Mouse (Mus musculus) A20 (cell line): Measurements from ENCODE around the gene Grm4.
A peak's percentile ranks its signal among the peaks of the same experiment; 100 is the strongest.

Source experiments
- DNase-seq: peaks from one replicate; pipeline ENCODE4 v3.0.0-alpha.2; 2011; ENCODE audit warnings: low read depth, low spot score

Grm4 gene

GRCm38 (mm10) chr17:27521303-27521702 lies at the start of gene Grm4:
TSS of gene Grm4 (minus strand) at chr17:27521403.
- no peak for DNase-seq

GRCm38 (mm10) chr17:27568228-27568627 lies 47.0 kb upstream of the Grm4 start:
- no peak for DNase-seq

- no peak for DNase-seq
Observed at GRCm38 (mm10) chr17:27565942-27566267, 44.7 kb upstream of the Grm4 start.

GRCm38 (mm10) chr17:27565163-27565941 lies 44.1 kb upstream of the Grm4 start, which contains the start of gene AI413582:
TSS of gene AI413582 (minus strand) at chr17:27565756.
- DNase-seq: peak; percentile 95

- DNase-seq: peak; percentile 74
Observed at GRCm38 (mm10) chr17:27564391-27565162, 43.4 kb upstream of the Grm4 start.

- peak; percentile 48 for DNase-seq
Observed at GRCm38 (mm10) chr17:27563771-27564244, 42.6 kb upstream of the Grm4 start.

- no peak for DNase-seq
Observed at GRCm38 (mm10) chr17:27561809-27562526, 40.8 kb upstream of the Grm4 start.

GRCm38 (mm10) chr17:27560926-27561480 lies 39.8 kb upstream of the Grm4 start:
- no peak for DNase-seq

- no peak for DNase-seq
Observed at GRCm38 (mm10) chr17:27559596-27559995, 38.4 kb upstream of the Grm4 start.

- peak; percentile 35 for DNase-seq
Observed at GRCm38 (mm10) chr17:27558845-27559244, 37.6 kb upstream of the Grm4 start.

- DNase-seq: peak; percentile 52
Observed at GRCm38 (mm10) chr17:27557927-27558661, 36.9 kb upstream of the Grm4 start.

- peak; percentile 88 for DNase-seq
Observed at GRCm38 (mm10) chr17:27557181-27557926, 36.2 kb upstream of the Grm4 start.

- peak; percentile 96 for DNase-seq
Observed at GRCm38 (mm10) chr17:27556315-27557011, 35.3 kb upstream of the Grm4 start, which contains the start of gene Hmga1. TSS of gene Hmga1 (plus strand) at chr17:27556497.

- DNase-seq: peak; percentile 98
Observed at GRCm38 (mm10) chr17:27555512-27556172, 34.4 kb upstream of the Grm4 start.

- peak; percentile 88 for DNase-seq
Observed at GRCm38 (mm10) chr17:27555075-27555511, 33.9 kb upstream of the Grm4 start.

GRCm38 (mm10) chr17:27554062-27554960 lies 33.1 kb upstream of the Grm4 start:
- peak; percentile 26 for DNase-seq

- no peak for DNase-seq
Observed at GRCm38 (mm10) chr17:27552215-27553201, 31.3 kb upstream of the Grm4 start.
